Mouse (Mus musculus) brain, embryonic 14.5 days (tissue): ENCODE measurements around the gene 9430097D07Rik.

Source experiments
- CTCF ChIP-seq: fragments of 200-500 bp; IDR thresholded peaks from 2 replicates; pipeline ENCODE4 v1.5.1; 2012; ENCODE audit warnings: inconsistent platforms, mild to moderate bottlenecking, moderate library complexity, borderline replicate concordance; ENCODE audit not compliant: insufficient read depth, insufficient read length; ENCODE audit errors: extremely low read depth
- POLR2A ChIP-seq: fragments of 200-500 bp; IDR thresholded peaks from 2 replicates; pipeline ENCODE4 v1.6.1; 2012; ENCODE audit warnings: mild to moderate bottlenecking, inconsistent platforms, borderline replicate concordance; ENCODE audit not compliant: poor library complexity, insufficient read depth, insufficient read length, severe bottlenecking; ENCODE audit errors: extremely low read depth

GRCm38 (mm10) chr2:32610610-32611229 is 35.2 kb upstream of the 9430097D07Rik start:
- TF ChIP-seq CTCF (peak; percentile 44; the same call in 1 of the 2 replicates), POLR2A (no peak)
